Mouse (Mus musculus): ENCODE measurements at regions not wholly inside any gene's neighbourhood (a gene's known extent, or its start where the extent isn't known, plus 50 kb on each side); places are given as distances from the start of the nearest gene placed in this dataset.

- TF ChIP-seq POLR2A (IDR thresholded peaks at IDR 0.05; ENCODE audit: borderline replicate concordance, extremely low read depth, low read depth, low read length) (no peak), CTCF (IDR thresholded peaks at IDR 0.05; ENCODE audit: insufficient read depth, low read length) (no peak)
- H3K4me1 ChIP-seq (ENCODE audit: control insufficient read depth, insufficient read depth, low read length) = no peaks in the 10 kb centered on the region
- 45% methylated on average over 4 of the region's 4 CpGs for WGBS
- no peak overlapping the region for H3K4me3 ChIP-seq (replicated peaks; ENCODE audit: extremely low read depth, low read depth, low read length)
- no peak for DNase-seq
Measured at GRCm38 (mm10) chr8:88944038-88944437, 99.9 kb downstream of the Sall1 start.

GRCm38 (mm10) chr8:88939071-88939746, 104.8 kb downstream of the Sall1 start:
- WGBS = 52% methylated on average over 16 of the region's 16 CpGs
- TF ChIP-seq POLR2A (IDR thresholded peaks at IDR 0.05; ENCODE audit: borderline replicate concordance, extremely low read depth, low read depth, low read length) (no peak), CTCF (IDR thresholded peaks at IDR 0.05; ENCODE audit: insufficient read depth, low read length) (no peak)
- Histone ChIP-seq H3K4me3 (replicated peaks; ENCODE audit: extremely low read depth, low read depth, low read length) (no peak overlapping the region), H3K4me1 (ENCODE audit: control insufficient read depth, insufficient read depth, low read length) (no peaks in the 10 kb centered on the region)
- DNase-seq = no peak

- DNase-seq = no peak
- Histone ChIP-seq H3K4me3 (replicated peaks; ENCODE audit: extremely low read depth, low read depth, low read length) (no peak overlapping the region), H3K4me1 (ENCODE audit: control insufficient read depth, insufficient read depth, low read length) (no peaks in the 10 kb centered on the region)
- WGBS = 92% methylated on average over 5 of the region's 5 CpGs
- TF ChIP-seq POLR2A (IDR thresholded peaks at IDR 0.05; ENCODE audit: borderline replicate concordance, extremely low read depth, low read depth, low read length) (no peak), CTCF (IDR thresholded peaks at IDR 0.05; ENCODE audit: insufficient read depth, low read length) (no peak)
Measured at GRCm38 (mm10) chr8:88934708-88935107, 109.3 kb downstream of the Sall1 start.

- Histone ChIP-seq H3K4me1 (ENCODE audit: control insufficient read depth, insufficient read depth, low read length) (no peaks in the 10 kb centered on the region), H3K4me3 (replicated peaks; ENCODE audit: extremely low read depth, low read depth, low read length) (no peak overlapping the region)
- DNase-seq = no peak
- WGBS = 49% methylated on average over 5 of the region's 5 CpGs
- no peak for TF ChIP-seq POLR2A (IDR thresholded peaks at IDR 0.05; ENCODE audit: borderline replicate concordance, extremely low read depth, low read depth, low read length)
- no peak for TF ChIP-seq CTCF (IDR thresholded peaks at IDR 0.05; ENCODE audit: insufficient read depth, low read length)
Measured at GRCm38 (mm10) chr8:88931050-88931449, 112.9 kb downstream of the Sall1 start.

- Histone ChIP-seq H3K4me3 (replicated peaks; ENCODE audit: extremely low read depth, low read depth, low read length) (no peak overlapping the region), H3K4me1 (ENCODE audit: control insufficient read depth, insufficient read depth, low read length) (no peaks in the 10 kb centered on the region)
- 33% methylated on average over 2 of the region's 2 CpGs for WGBS
- no peak for DNase-seq
- no peak for TF ChIP-seq POLR2A (IDR thresholded peaks at IDR 0.05; ENCODE audit: borderline replicate concordance, extremely low read depth, low read depth, low read length)
- no peak for TF ChIP-seq CTCF (IDR thresholded peaks at IDR 0.05; ENCODE audit: insufficient read depth, low read length)
Measured at GRCm38 (mm10) chr8:88930370-88930769, 113.6 kb downstream of the Sall1 start.

GRCm38 (mm10) chr8:88928675-88929377, 115.1 kb downstream of the Sall1 start:
- no peak for DNase-seq
- H3K4me1 ChIP-seq (ENCODE audit: control insufficient read depth, insufficient read depth, low read length) = no peaks in the 10 kb centered on the region
- 36% methylated on average over 7 of the region's 7 CpGs for WGBS
- H3K4me3 ChIP-seq (replicated peaks; ENCODE audit: extremely low read depth, low read depth, low read length) = no peak overlapping the region
- no peak for TF ChIP-seq POLR2A (IDR thresholded peaks at IDR 0.05; ENCODE audit: borderline replicate concordance, extremely low read depth, low read depth, low read length)
- TF ChIP-seq CTCF (IDR thresholded peaks at IDR 0.05; ENCODE audit: insufficient read depth, low read length) = no peak

GRCm38 (mm10) chr8:88922840-88923239, 121.1 kb downstream of the Sall1 start:
- DNase-seq = peak; percentile 46
- WGBS = 34% methylated on average over 7 of the region's 7 CpGs
- Histone ChIP-seq H3K4me1 (ENCODE audit: control insufficient read depth, insufficient read depth, low read length) (peaks cover 4% of the 10 kb centered on the region; the same call in 1 of the 2 replicates), H3K4me3 (replicated peaks; ENCODE audit: extremely low read depth, low read depth, low read length) (no peak overlapping the region)
- TF ChIP-seq CTCF (IDR thresholded peaks at IDR 0.05; ENCODE audit: insufficient read depth, low read length) = no peak
- no peak for TF ChIP-seq POLR2A (IDR thresholded peaks at IDR 0.05; ENCODE audit: borderline replicate concordance, extremely low read depth, low read depth, low read length)

GRCm38 (mm10) chr8:88921967-88922366, 122.0 kb downstream of the Sall1 start:
- Histone ChIP-seq H3K4me1 (ENCODE audit: control insufficient read depth, insufficient read depth, low read length) (peaks cover 4% of the 10 kb centered on the region; the same call in 1 of the 2 replicates), H3K4me3 (replicated peaks; ENCODE audit: extremely low read depth, low read depth, low read length) (no peak overlapping the region)
- DNase-seq = no peak
- 61% methylated on average over 4 of the region's 4 CpGs for WGBS
- TF ChIP-seq POLR2A (IDR thresholded peaks at IDR 0.05; ENCODE audit: borderline replicate concordance, extremely low read depth, low read depth, low read length) = no peak
- TF ChIP-seq CTCF (IDR thresholded peaks at IDR 0.05; ENCODE audit: insufficient read depth, low read length) = no peak

GRCm38 (mm10) chr8:88919282-88919681, 124.7 kb downstream of the Sall1 start:
- H3K4me3 ChIP-seq (replicated peaks; ENCODE audit: extremely low read depth, low read depth, low read length) = no peak overlapping the region
- DNase-seq = no peak
- WGBS = 63% methylated on average over 4 of the region's 4 CpGs
- peaks cover 4% of the 10 kb centered on the region; the same call in 1 of the 2 replicates for H3K4me1 ChIP-seq (ENCODE audit: control insufficient read depth, insufficient read depth, low read length)
- TF ChIP-seq POLR2A (IDR thresholded peaks at IDR 0.05; ENCODE audit: borderline replicate concordance, extremely low read depth, low read depth, low read length) (no peak), CTCF (IDR thresholded peaks at IDR 0.05; ENCODE audit: insufficient read depth, low read length) (no peak)

- no peak overlapping the region for H3K4me3 ChIP-seq (replicated peaks; ENCODE audit: extremely low read depth, low read depth, low read length)
- TF ChIP-seq POLR2A (IDR thresholded peaks at IDR 0.05; ENCODE audit: borderline replicate concordance, extremely low read depth, low read depth, low read length) (no peak), CTCF (IDR thresholded peaks at IDR 0.05; ENCODE audit: insufficient read depth, low read length) (no peak)
- 70% methylated on average over 4 of the region's 4 CpGs for WGBS
Measured at GRCm38 (mm10) chr8:88916064-88916463, 127.9 kb downstream of the Sall1 start.

More at GRCm38 (mm10) chr8:88916064-88916463, 127.9 kb downstream of the Sall1 start:
- H3K4me1 ChIP-seq (ENCODE audit: control insufficient read depth, insufficient read depth, low read length) = no peaks in the 10 kb centered on the region
- no peak for DNase-seq

All from lung, adult 2 months (tissue).